Mouse (Mus musculus) bone marrow macrophage, adult 2 months (primary cell): Measurements from ENCODE around the gene Klhl8. TPM values are rescaled to one million over a fixed set of nuclear protein-coding genes. Genes with fewer than 3 reads are reported as not detected.
A peak's percentile ranks its signal among the peaks of the same experiment; 100 is the strongest.

Experiments used
- H3K27ac ChIP-seq: 2 replicates; pipeline ENCODE4 v1.5.1; 2012; ENCODE audit warnings: low read depth, low read length; ENCODE audit not compliant: insufficient read depth
- H3K4me1 ChIP-seq: 2 replicates; pipeline ENCODE4 v1.6.1; 2012; ENCODE audit warnings: low read length; ENCODE audit not compliant: control insufficient read depth, insufficient read depth
- H3K4me3 ChIP-seq: 2 replicates; pipeline ENCODE4 v1.5.1; 2012; ENCODE audit warnings: mild to moderate bottlenecking, low read length, moderate library complexity; ENCODE audit not compliant: insufficient read depth
- CTCF ChIP-seq: IDR thresholded peaks from 2 replicates; pipeline ENCODE4 v1.5.1; 2012; ENCODE audit warnings: low read depth, mild to moderate bottlenecking, low read length, moderate library complexity
- POLR2A ChIP-seq: IDR thresholded peaks from 2 replicates; pipeline ENCODE4 v1.6.1; 2012; ENCODE audit warnings: mild to moderate bottlenecking, low read depth, low read length, borderline replicate concordance
- polyA plus RNA-seq: library from polyadenylated mRNA; stranded (reverse); fragments of >200 nt; gene quantifications from 2 replicates; pipeline ENCODE4 v1.2.4, GENCODE M21; 2012; ENCODE audit not compliant: missing spikeins, insufficient read depth, insufficient read length

Gene Klhl8
- polyA plus RNA-seq, 1 experiment: 2.8 TPM

- no peak overlapping the region for H3K27ac ChIP-seq
- no peaks in the 10 kb centered on the region for H3K4me1 ChIP-seq
- no peak for TF ChIP-seq CTCF
- no peak for TF ChIP-seq POLR2A
- H3K4me3 ChIP-seq: no peak overlapping the region
Measured at GRCm38 (mm10) chr5:103848546-103848945, 62.5 kb downstream of the Klhl8 start.

GRCm38 (mm10) chr5:103846609-103847008, 64.5 kb downstream of the Klhl8 start:
- Histone ChIP-seq H3K27ac (no peak overlapping the region), H3K4me3 (no peak overlapping the region), H3K4me1 (no peaks in the 10 kb centered on the region)
- TF ChIP-seq CTCF: no peak
- TF ChIP-seq POLR2A: no peak

DNA sequence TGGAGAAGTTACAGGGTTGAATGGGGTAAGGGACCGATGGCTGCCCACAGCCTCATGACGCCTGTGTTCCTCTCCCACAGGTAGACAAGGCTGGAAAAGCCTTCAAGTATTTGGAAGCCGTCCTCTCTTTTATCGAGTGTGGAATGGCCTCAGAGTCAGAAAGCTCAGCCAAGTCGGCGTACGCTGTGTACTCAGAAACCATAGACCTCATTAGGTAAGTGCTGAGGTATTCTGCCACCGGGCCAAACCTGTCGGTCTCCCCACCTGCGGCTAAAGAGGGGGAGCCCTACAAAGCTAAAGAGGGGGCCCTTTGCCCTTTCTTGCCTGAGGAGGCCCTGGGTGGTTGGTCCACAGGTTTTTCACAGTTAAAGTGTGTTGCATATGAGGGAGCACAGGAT, 64.9 kb downstream of the Klhl8 start:
- no peak overlapping the region for H3K4me3 ChIP-seq
- no peaks in the 10 kb centered on the region for H3K4me1 ChIP-seq
- TF ChIP-seq POLR2A (no peak), CTCF (no peak)
- H3K27ac ChIP-seq: no peak overlapping the region

- Histone ChIP-seq H3K4me3 (no peak overlapping the region), H3K4me1 (no peaks in the 10 kb centered on the region), H3K27ac (no peak overlapping the region)
- no peak for TF ChIP-seq POLR2A
Measured at GRCm38 (mm10) chr5:103845418-103846153, 65.5 kb downstream of the Klhl8 start.

DNA sequence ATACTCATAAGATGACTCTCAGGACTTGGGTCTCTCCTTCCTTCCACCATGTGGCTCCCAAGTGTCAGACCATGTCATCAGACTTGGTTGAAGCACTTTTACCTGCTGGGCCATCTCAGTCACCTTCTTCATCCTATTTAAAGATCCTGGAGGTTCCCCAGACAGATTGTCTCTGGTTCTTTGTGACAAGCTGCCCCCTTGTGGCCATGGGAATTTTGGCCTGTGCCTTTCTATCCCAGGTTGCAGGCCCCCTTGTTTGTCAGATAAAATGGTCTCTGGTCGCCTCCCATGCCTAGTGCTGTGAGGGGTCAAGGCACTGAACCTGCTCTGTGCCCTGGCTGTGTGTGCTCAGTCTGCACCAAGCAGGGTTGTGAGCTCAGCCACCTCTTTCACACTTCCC, 67.1 kb downstream of the Klhl8 start:
- TF ChIP-seq CTCF (peak; percentile 72; the same call in 1 of the 2 replicates), POLR2A (no peak)
- Histone ChIP-seq H3K27ac (no peak overlapping the region), H3K4me1 (peaks cover under 1% of the 10 kb centered on the region; the same call in 1 of the 2 replicates), H3K4me3 (no peak overlapping the region)

GRCm38 (mm10) chr5:103839265-103839626, 71.8 kb downstream of the Klhl8 start:
- no peak overlapping the region for H3K27ac ChIP-seq
- peaks cover 21% of the 10 kb centered on the region for H3K4me1 ChIP-seq
- TF ChIP-seq CTCF: no peak
- no peak for TF ChIP-seq POLR2A
- no peak overlapping the region for H3K4me3 ChIP-seq

DNA sequence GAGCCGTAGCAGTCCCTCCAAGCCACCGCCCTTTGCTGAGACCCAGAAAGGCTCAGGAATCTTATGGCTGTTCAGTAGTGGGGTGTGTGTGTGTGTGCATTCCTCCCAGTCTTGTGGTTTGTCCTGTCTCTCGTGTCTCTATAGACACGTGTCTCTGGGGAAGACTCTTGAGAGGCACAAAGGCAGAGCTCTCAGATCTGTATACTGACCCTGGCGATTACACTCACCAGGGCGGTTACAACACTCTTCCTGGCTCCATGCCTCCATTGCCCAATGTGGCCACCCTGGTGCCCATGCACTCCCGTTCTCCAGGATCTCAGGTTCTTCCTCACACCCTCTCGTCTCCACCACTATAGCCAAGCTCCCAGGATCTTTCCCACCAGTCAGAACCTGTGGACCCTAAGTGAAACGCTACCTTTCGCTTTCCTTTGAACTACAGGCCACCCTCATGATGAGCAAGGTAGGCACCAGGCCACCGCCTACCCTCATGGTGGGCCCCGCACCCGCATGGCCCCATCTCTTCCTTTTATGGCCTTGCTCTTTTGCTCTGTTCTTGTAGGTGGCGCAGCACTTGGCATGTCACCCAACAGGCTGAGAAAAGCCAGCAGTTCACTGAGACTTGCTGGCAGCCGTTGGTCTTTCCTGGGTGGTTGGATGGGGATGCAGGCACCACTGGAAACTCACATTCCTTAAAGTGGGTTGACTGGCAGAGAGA, 72.4 kb downstream of the Klhl8 start:
- Histone ChIP-seq H3K4me1 (peaks cover 21% of the 10 kb centered on the region), H3K27ac (no peak overlapping the region), H3K4me3 (no peak overlapping the region)
- TF ChIP-seq CTCF: no peak
- TF ChIP-seq POLR2A: no peak

- no peak for TF ChIP-seq CTCF
- no peak for TF ChIP-seq POLR2A
- Histone ChIP-seq H3K4me3 (no peak overlapping the region), H3K4me1 (peaks cover 21% of the 10 kb centered on the region), H3K27ac (no peak overlapping the region)
Measured at GRCm38 (mm10) chr5:103836148-103836784, 74.8 kb downstream of the Klhl8 start.

- TF ChIP-seq POLR2A (no peak), CTCF (no peak)
- H3K4me3 ChIP-seq: no peak overlapping the region
- no peak overlapping the region for H3K27ac ChIP-seq
- peaks cover 21% of the 10 kb centered on the region for H3K4me1 ChIP-seq
Measured at GRCm38 (mm10) chr5:103835471-103836147, 75.5 kb downstream of the Klhl8 start.
